In the genomic region with DNA sequence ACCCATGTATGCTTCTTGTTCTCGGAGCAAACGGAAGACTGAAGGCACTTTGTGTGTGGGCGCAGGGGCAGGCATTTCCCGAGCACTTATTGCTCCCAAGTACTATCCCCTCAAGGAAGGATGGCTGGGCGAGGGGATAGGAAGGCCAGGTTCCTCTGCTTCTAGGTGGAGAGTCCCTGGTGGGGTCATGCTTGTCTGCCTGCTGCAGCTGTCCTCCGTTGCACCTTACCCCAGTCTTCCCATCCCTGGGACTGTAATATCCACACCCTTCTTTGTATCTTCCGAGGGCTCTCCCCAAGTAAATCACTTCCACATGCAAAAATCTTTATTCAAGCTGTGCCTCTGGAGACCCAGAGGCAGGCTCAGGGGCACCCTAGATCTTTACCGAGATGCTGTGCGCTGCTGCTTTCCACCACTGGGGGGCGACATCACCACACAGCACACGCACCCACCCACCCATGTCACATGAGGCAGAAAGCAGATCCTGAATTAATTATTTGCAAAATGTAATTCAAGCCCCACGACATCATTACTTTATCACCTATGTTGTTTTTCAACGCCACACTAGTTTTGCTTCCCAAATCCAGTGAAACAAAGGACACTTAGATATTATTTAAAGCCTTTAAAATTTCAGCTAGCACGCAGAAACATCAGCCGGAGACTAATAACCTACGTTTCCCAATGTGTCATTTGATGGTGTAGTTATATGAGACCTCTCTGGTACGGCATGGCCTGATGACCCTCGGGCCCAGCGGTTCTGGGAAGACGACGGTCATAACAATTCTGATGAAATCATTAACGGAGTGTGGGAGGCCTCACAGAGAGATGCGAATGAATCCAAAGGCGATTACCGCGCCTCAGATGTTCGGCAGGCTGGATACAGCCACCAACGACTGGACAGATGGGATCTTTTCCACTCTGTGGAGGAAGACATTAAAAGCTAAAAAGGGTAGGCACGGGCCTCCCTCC, we compare ENCODE assay signal across 10 mouse cellular contexts.
DNase-seq lines count a peak whose midpoint lies in the region; ATAC-seq lines count a peak whose summit lies in the region.
"Had no signal": no experiment of that assay in that cellular context is flagged by ENCODE, and none has a peak within 500 bp of the region (broad histone marks: within the 10 kb centered on the region; RNA-seq: fewer than 3 reads in every experiment).

No protein-coding gene starts in this region.

- ATAC-seq in midbrain, embryonic 16.5 days, result peak; percentile 75; the same call in 1 of the 2 replicates

- peak; percentile 38 to 67 for DNase-seq in heart, postnatal 10 days
- DNase-seq in heart, postnatal 25 days (ENCODE audit: low spot score), result no peak
- peak; percentile 67 for DNase-seq in NIH3T3 (ENCODE audit: low read depth)
- peak; percentile 67 to 82 for DNase-seq in cerebellum, postnatal 4 days (ENCODE audit: low spot score in 2 of 2)
- DNase-seq in heart, postnatal 4 days, result peak; percentile 72
- peak; percentile 75 to 80 for DNase-seq in left cerebral cortex, adult 18-20 months (ENCODE audit: low spot score in 2 of 2)
- peak; percentile 38 to 80 for DNase-seq in spleen, postnatal 4 days (ENCODE audit: low spot score in 2 of 2)

- H3K9me3 ChIP-seq in midbrain, embryonic 16.5 days (replicated peaks; ENCODE audit: control insufficient read depth, low read length, poor library complexity, severe bottlenecking), result no peaks in the 10 kb centered on the region
- H3K9me3 ChIP-seq: embryonic facial prominence, embryonic 12.5 days had no signal

- no peaks in the 10 kb centered on the region for H3K27me3 ChIP-seq in midbrain, embryonic 16.5 days (ENCODE audit: control insufficient read depth, insufficient read depth, low read depth, low read length)
- H3K27me3 ChIP-seq: embryonic facial prominence, embryonic 12.5 days had no signal

- no peaks in the 10 kb centered on the region for H3K36me3 ChIP-seq in midbrain, embryonic 16.5 days (ENCODE audit: control insufficient read depth, insufficient read depth, low read length)
- H3K36me3 ChIP-seq: embryonic facial prominence, embryonic 12.5 days had no signal

- peaks cover 10% of the 10 kb centered on the region; the same call in 1 of the 2 replicates for H3K4me1 ChIP-seq in midbrain, embryonic 16.5 days (ENCODE audit: control insufficient read depth, insufficient read depth, low read length)
- H3K4me1 ChIP-seq: embryonic facial prominence, embryonic 12.5 days; megakaryocyte, embryonic 14.5 days had no signal

- no peak overlapping the region for H3K27ac ChIP-seq in midbrain, embryonic 16.5 days (ENCODE audit: low read length)
- H3K27ac ChIP-seq: embryonic facial prominence, embryonic 12.5 days had no signal

- H3K9ac ChIP-seq in midbrain, embryonic 16.5 days (ENCODE audit: low read depth, low read length), result no peak overlapping the region
- H3K9ac ChIP-seq: embryonic facial prominence, embryonic 12.5 days had no signal

- H3K4me3 ChIP-seq in midbrain, embryonic 16.5 days (ENCODE audit: low read depth, low read length), result no peak overlapping the region
- H3K4me3 ChIP-seq: embryonic facial prominence, embryonic 12.5 days had no signal

- peak overlapping the region; percentile 16; the same call in 1 of the 2 replicates for H3K4me2 ChIP-seq in midbrain, embryonic 16.5 days (ENCODE audit: low read length)
- H3K4me2 ChIP-seq: embryonic facial prominence, embryonic 12.5 days had no signal

- intact Hi-C loops in heart, postnatal 10 days (cut with DNase I), result loop anchor here (1.0 to 5.0 kb wide), 3 partner anchors 204 to 289 kb away; no protein-coding TSS in a partner anchor
- intact Hi-C loops in heart, postnatal 25 days (cut with DNase I), result loop anchor here (2.0 to 5.0 kb wide), 2 partner anchors 204 to 299 kb away; no protein-coding TSS in a partner anchor

- 44% methylated on average over 29 of the region's 29 CpGs for WGBS in midbrain, embryonic 16.5 days
